Mouse (Mus musculus): Measurements from ENCODE around the gene Treh. TPM values are rescaled to one million over a fixed set of nuclear protein-coding genes. Genes with fewer than 3 reads are reported as not detected.

Treh gene
- polyA plus RNA-seq, 1 experiment, result 0.45 TPM

DNA sequence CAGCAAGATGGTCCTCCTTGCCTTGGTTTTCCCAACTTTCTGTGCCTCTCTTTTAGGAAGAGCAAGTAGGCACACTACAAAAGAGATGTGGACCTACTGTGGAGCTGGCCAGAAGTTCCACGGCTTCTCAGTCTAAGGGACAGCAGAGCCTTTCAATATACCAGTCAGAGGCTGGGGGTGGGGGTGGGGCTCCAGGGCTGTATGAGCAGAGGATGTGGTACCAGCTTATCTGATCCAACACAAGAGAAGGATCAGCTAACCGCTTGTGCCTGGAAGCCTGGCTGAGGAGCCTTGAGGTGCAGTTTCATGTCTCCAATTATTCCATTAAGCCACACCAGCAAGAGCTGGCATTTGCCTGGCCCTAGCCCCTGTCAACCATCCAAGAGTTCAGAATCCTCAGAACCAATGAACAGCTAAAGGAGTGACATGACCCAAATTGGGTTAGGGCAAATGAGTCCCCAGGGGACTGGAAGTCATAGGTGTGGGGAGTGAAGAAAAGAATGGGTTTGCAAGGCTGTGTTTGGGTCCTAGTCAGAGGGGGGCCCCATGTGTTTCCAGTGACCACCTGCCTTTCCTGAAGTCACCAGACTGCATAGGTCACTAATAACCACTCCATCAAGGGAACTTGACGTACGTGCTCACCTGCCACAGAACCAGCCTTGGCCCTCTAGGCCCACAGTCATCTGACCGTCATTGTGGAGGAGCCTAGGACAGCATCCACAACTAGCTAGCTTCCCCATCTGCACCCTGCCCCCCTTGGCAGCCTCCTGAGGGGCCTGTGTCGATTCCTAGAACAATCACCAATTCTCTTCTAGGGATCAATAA lies 44.2 kb downstream of the Treh start:
- no peak for DNase-seq (ENCODE audit: low read depth)

DNA sequence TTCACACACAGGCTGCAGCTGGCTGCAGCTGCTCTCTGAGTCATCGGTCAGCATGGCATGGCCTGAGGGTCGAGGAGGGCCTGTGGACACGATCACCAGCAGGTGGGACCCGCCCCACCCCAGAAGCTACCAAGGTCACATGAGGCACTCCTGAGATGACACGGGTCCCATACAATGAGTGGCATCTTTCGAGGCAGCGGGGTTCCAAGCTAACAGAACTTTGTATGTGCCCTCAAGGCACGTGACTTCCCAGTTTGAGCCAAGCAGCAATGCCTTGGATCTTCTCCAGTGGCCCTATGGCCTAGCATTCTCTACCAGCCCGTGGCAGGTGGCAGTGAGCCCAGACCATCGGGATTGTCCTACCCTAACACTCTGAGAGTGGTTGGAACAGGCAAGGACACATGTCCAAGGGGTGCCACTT lies 44.8 kb downstream of the Treh start:
- no peak for DNase-seq (ENCODE audit: low read depth)

- no peak for DNase-seq (ENCODE audit: low read depth)
Observed at GRCm38 (mm10) chr9:44718937-44719631, 46.1 kb downstream of the Treh start.

- DNase-seq (ENCODE audit: low read depth), result no peak
Observed at GRCm38 (mm10) chr9:44719632-44720357, 46.8 kb downstream of the Treh start.

DNA sequence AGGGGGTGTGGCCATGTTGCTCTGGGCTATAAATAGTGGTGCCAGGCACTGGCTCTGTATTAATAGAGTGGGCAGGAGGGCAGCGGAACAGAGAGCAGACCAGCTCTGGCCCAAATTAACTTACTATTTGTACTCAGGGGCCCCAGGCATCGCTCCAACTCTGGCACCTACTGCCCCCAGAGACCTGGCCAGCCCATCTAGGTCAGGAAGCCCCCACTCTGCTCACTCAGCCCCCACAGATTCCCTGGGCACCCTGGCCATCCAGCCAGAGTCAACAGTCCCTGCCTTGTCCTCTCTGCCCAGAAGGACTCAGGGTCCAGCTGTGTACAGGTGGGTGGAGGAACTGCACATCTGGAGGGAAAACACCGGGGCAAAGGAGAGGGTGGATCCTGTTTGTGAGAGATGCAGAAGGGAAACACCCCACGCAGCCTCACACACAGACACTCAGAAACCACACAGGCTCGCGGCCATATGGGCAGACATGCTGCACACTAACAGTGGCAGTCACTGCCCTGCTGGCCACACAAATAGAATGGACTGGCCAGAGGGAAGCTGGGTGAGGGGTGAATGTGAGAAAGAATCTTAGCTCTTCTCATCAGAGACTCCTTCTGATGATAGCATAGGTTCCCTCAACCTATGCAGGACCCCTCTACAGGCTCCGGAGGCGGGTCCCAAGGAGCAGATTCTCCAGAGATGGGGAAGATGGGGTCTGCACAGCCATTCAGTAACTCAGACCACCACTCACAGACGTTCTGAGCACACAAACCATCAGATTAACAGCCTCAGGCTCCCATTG lies 47.5 kb downstream of the Treh start:
- no peak for DNase-seq (ENCODE audit: low read depth)

DNA sequence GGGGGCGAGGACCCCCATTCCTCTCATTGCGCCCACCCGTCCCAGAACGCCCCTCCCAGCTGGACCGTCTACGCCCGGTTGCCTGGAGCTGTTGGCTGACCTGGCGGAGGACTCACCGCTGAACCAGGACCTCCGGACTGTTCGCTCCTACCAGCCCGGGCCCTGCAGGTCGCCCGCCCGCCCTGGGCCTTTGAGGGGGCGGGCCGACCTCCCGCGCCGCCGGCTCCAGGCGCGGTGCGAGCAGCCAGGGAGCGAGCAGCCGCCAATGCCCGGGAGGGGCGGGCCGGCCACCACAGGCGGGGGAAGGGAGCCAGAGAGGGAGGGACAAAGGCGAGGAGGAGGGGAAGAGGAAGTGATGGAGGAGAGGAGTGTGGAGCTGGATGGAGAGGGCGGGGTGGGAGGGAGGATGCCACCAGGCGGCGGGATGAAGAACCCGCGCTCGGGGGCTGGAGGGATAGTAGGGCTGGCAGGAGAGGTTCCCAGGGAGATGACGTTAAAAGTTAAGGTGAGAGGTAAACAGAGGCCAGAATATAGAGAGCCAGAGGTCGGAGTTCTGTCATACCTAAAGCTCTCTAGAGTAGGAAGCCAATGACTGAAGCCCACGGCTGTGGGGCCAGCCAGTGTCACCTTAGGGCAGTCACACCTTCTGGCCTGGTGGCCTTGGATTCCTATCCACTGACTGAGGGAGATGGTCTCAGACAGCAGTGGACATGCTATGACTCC lies 48.3 kb downstream of the Treh start:
- DNase-seq (ENCODE audit: low read depth), result no peak

GRCm38 (mm10) chr9:44721877-44722186 lies 48.8 kb downstream of the Treh start:
- DNase-seq (ENCODE audit: low read depth), result no peak

GRCm38 (mm10) chr9:44722575-44722974 lies 49.5 kb downstream of the Treh start:
- DNase-seq (ENCODE audit: low read depth), result no peak

DNA sequence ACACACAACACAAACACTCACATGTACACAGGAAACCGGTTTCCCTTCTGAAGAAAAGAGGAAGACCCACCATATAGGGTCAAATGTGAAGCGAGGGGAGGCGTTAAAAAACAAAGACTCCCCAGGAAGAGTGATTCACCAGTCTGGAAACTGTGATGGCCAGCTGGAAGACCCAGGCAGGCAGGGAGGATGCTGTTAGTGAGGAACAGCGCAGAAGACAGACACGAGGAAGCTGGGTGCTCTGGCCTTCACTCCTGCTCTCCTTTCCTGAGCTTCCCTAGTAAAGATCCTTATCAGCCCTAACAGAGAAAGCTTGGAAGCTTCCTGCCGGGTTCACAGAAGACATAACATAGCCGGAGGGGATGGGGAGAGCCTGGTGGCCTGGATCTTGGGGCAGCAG lies 50.0 kb downstream of the Treh start:
- DNase-seq (ENCODE audit: low read depth), result no peak

DNA sequence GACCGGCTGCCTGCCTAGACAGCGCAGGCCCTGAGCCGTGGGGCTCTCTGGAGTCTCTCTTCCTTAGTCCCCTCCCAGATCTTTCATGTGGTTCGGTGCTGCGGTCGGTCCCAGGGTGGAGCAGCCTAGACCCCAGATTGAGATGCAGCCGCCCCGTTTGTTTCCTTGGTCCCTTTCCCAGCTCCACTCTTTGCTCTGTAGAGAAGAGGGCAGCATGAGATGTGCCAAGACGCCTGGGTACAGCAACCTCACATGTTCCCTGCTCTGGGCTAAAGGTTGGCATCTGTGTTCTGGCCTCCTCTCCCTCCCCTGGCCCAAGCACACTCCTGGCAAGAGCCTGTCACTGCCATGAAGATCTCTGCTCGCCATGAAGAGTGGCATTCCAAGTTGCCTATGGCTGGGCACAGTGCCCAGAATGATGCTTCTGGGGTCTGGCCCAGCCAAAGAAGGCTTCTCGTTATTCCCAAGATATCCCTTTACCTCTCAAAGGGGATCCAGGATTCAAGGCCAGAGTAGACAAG lies 50.5 kb downstream of the Treh start:
- DNase-seq (ENCODE audit: low read depth), result no peak

DNA sequence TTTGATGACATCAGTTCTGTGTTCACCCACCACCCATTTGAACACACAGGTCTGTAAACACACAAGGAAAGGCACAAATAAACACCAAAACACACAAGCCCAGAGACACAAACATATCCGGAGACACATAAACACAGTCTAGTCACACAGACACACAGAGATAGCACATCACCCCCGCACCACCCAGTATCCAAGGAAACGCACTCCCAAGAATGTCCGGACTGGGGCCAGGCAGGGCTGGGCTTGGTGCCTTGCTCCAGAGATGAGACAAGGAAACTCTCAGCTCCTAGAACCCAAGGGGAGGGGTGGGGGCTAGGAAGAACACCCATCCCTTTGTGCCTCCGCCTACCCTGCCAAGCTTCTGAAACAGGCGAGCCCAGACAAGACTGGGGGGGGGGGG lies 51.2 kb downstream of the Treh start:
- no peak for DNase-seq (ENCODE audit: low read depth)

- DNase-seq (ENCODE audit: low read depth), result no peak
Observed at GRCm38 (mm10) chr9:44724665-44725064, 51.6 kb downstream of the Treh start.

- no peak for DNase-seq (ENCODE audit: low read depth)
Observed at GRCm38 (mm10) chr9:44726431-44727146, 53.6 kb downstream of the Treh start.

- no peak for DNase-seq (ENCODE audit: low read depth)
Observed at GRCm38 (mm10) chr9:44727441-44727840, 54.4 kb downstream of the Treh start.

GRCm38 (mm10) chr9:44732130-44732549 lies 59.1 kb downstream of the Treh start:
- no peak for DNase-seq (ENCODE audit: low read depth)

GRCm38 (mm10) chr9:44732921-44733530 lies 60.0 kb downstream of the Treh start:
- no peak for DNase-seq (ENCODE audit: low read depth)

DNA sequence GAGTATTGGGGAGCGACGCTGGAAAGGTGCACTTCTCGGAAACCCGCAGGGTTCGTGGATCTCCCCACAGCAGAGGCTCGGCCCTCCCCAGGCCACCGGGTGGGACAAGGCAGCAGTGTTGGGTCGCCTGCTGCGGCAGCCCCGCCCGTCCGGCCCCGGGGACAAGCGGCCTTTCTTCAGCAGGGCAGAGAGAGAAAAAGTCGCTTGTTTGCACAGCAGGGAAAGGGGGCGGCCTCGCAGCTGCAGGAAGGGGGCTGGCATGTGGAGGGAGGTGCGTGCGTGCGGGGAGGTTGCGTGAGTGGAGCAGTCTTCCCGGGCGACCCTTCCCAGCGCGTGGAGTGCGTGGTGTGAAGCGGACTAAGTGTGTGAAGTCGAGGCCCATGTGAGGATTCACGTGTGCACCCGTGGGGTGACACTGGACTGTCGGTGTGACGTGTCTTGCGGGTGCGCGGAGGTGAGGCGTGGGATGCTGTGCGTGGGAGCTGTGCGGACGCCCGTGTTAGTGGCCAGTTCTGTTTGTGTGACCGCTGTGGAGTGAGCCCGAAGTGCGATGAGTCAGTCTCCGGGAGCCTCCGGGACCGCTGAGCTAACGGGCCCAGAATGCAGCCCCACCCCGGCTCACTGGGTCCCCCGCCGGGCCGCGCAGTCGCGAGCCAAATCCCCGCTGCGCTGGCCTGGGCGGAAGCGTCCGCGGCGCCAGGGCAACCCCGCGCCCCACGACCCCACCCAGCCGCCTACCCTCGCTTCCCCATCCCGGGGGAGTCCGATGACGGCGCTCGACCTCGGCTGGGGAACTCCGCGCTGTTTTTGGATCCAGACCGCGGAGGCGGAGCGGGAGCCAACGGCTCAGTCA lies 60.9 kb downstream of the Treh start:
- no peak for DNase-seq (ENCODE audit: low read depth)

- DNase-seq (ENCODE audit: low read depth), result no peak
Observed at GRCm38 (mm10) chr9:44734524-44735494, 61.8 kb downstream of the Treh start, which contains the start of gene Phldb1. Gene Phldb1, minus strand, starts transcription at chr9:44735198.

Data from gonadal fat pad, adult 2 months (tissue).